Mouse (Mus musculus) midbrain, embryonic 13.5 days (tissue): ENCODE data around the gene Ube2j2. TPM values are rescaled to one million over a fixed set of nuclear protein-coding genes. Genes with fewer than 3 reads are reported as not detected.

Experiments used
- ATAC-seq: fragments of 200-750 bp; cut with Nextera tagmentation; 2 replicates; pipeline ENCODE4 v1.8.0; 2017; ENCODE audit warnings: mild to moderate bottlenecking, moderate TSS enrichment, moderate library complexity
- H3K27ac ChIP-seq: fragments of 300-500 bp; sonication (generic); 2 replicates; pipeline ENCODE4 v1.5.1; 2015; ENCODE audit warnings: inconsistent platforms, mild to moderate bottlenecking, moderate library complexity
- H3K27me3 ChIP-seq: fragments of 300-500 bp; sonication (generic); 2 replicates; pipeline ENCODE4 v1.6.1; 2015; ENCODE audit warnings: mild to moderate bottlenecking, inconsistent platforms
- H3K36me3 ChIP-seq: fragments of 300-500 bp; sonication (generic); 2 replicates; pipeline ENCODE4 v1.6.1; 2015; ENCODE audit warnings: mild to moderate bottlenecking, inconsistent platforms
- H3K4me1 ChIP-seq: fragments of 300-500 bp; sonication (generic); replicated peaks from 2 replicates; pipeline ENCODE4 v1.6.1; 2015; ENCODE audit warnings: inconsistent platforms
- H3K4me2 ChIP-seq: fragments of 300-500 bp; sonication (generic); replicated peaks from 2 replicates; pipeline ENCODE4 v1.6.1; 2015; ENCODE audit warnings: moderate library complexity, mild to moderate bottlenecking, inconsistent platforms
- H3K4me3 ChIP-seq: fragments of 300-500 bp; sonication (generic); replicated peaks from 2 replicates; pipeline ENCODE4 v1.5.1; 2015; ENCODE audit warnings: mild to moderate bottlenecking, inconsistent platforms
- H3K9ac ChIP-seq: fragments of 300-500 bp; sonication (generic); replicated peaks from 2 replicates; pipeline ENCODE4 v1.6.1; 2015; ENCODE audit warnings: mild to moderate bottlenecking, inconsistent platforms
- H3K9me3 ChIP-seq: fragments of 300-500 bp; sonication (generic); 2 replicates; pipeline ENCODE4 v1.6.1; 2016; ENCODE audit warnings: mild to moderate bottlenecking, inconsistent platforms
- WGBS: fragments of 180-500 bp; shearing (Covaris S2); methylation state at CpG from one replicate; pipeline ENCODE4 v1.1.7; 2015; 5-methylcytosine and 5-hydroxymethylcytosine counted together
- polyA plus RNA-seq: library from polyadenylated mRNA; unstranded; fragments of >200 nt; fragmentation: Nextera tagmentation; extraction: Ambion mirVana; gene quantifications from 2 replicates; pipeline ENCODE4 v1.2.1, GENCODE M21; 2015

Gene Ube2j2
- 128 and 135 TPM in 2 replicates for polyA plus RNA-seq

DNA sequence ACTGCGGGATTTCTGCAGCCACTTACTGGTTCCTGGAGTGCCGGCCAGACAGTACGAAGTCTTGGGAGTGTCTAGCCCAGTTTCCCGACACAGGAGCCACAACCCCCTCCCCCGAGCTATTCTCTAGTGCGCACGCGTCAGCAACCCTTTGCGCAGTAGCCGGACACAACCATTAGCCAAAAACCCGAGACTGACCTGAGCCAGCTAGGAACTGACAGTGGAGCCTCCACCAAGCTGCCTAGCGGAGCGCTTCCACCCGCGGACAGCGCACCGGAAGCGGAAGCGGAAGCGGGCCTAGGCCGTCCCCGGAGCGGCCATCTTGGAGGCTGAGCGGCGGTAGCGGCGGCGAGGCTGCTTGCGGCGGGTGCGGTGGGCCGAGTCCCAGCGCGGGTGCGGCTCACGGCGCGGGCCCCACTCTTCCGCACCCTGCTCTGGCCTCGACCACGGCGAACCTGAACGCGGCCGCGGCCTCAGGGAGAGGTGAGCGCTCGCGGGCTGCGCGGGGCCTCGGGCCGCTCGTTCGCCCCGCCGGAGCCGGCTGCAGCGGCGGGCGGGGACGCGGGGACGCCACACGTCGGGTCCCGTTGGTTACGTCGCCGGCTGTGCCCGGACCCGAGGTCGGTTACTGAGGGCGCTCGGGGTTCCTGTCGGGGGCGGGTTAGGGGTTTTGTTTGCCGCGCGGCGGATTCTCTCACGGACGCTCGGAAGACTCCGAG, at the start of gene Ube2j2:
Gene Ube2j2 (plus strand): TSS at position 298 of the 716 bp plus-strand sequence.
- ATAC-seq, result peak; percentile 99
- peak within 1 kb of the TSS; percentile 88 for H3K4me2 ChIP-seq
- H3K27ac ChIP-seq, result peak within 1 kb of the TSS; percentile 86
- peaks cover 22% of the 10 kb centered on the region for H3K36me3 ChIP-seq
- H3K9me3 ChIP-seq, result no peaks in the 10 kb centered on the region
- peaks cover 25% of the 10 kb centered on the region for H3K4me1 ChIP-seq
- under 1% methylated on average over 85 of the region's 85 CpGs for WGBS
- peak within 1 kb of the TSS; percentile 96 for H3K4me3 ChIP-seq
- peak within 1 kb of the TSS; percentile 94 for H3K9ac ChIP-seq
- peaks cover 10% of the 10 kb centered on the region; the same call in 1 of the 2 replicates for H3K27me3 ChIP-seq

DNA sequence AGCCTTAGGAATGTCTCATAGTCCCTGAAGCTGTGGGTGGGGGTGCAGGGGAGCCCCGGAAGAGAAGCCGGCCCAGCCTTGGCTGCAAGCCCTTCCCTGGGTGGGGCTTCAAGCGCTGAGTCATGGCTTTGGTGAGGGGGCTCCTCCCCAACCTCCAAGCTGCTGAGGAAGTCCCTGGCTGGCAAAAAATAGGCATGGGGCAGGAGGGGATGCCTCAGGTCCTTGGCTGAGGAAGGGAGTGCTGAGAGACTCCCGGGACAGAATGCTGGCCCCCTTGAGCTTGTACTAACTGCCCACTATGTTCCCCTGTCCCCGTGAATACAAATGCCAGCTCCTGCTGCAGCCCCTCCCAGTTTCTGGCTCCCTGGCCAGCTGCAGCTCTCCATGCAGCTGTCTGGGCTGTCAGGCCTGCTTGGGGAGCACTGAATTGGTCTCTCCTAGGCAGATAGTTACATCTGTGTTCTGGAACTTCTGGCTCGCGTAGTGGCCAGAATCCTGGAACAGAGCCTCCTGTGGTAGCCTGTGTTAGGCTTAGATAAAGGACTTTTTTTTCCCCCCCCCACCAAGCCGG, 49.2 kb upstream of the Ube2j2 start:
- ATAC-seq, result no peak
- WGBS, result 35% methylated on average over 8 of the region's 8 CpGs
- Histone ChIP-seq H3K9me3 (no peaks in the 10 kb centered on the region), H3K27me3 (no peaks in the 10 kb centered on the region), H3K4me2 (peak overlapping the region; percentile 99), H3K36me3 (peaks cover 37% of the 10 kb centered on the region), H3K27ac (no peak overlapping the region), H3K9ac (peak overlapping the region; percentile 98), H3K4me3 (peak overlapping the region; percentile 97), H3K4me1 (peaks cover 49% of the 10 kb centered on the region)

DNA sequence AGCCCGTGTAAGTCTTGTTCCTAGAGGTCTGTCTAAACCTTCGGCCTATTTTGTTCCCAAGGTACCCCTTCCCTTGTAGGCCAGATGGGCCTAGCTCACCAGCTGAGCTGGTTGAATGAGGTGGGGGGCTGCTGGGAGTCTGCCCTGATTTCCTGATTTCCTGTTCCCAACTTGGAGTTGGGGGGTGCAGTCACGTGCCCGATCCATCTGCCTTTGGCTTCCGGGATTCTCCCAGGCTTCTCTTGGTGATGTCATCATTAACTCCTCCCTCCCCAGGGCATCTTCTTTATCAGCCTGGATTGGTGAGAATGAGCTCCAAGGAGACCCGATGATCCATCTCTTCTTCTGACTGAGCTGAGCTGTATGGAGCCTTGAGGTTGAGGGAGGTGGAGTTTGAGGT, 48.4 kb upstream of the Ube2j2 start:
- ATAC-seq, result no peak
- Histone ChIP-seq H3K27ac (no peak overlapping the region), H3K9me3 (no peaks in the 10 kb centered on the region), H3K27me3 (no peaks in the 10 kb centered on the region), H3K4me1 (peaks cover 44% of the 10 kb centered on the region), H3K36me3 (peaks cover 37% of the 10 kb centered on the region), H3K4me3 (peak overlapping the region; percentile 97), H3K4me2 (peak overlapping the region; percentile 99), H3K9ac (peak overlapping the region; percentile 98)
- WGBS, result 34% methylated on average over 6 of the region's 6 CpGs

DNA sequence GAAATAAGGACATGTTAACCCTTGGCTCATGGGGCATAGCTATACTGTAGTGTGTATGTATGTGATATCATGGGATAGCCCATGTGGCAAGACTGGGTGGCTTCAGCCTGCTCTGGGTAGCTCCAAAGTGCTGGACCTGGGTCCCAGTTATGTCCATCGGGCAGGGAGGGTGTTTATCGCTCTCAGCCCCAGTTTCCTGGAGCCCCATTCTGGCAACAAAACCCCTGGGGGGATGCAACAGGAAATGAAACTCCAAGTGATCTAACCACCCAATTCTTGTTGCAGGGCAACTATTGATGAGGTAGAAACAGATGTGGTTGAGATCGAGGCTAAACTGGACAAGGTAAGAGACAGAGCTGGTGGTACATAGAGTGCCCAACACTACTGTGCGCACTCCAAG, 47.8 kb upstream of the Ube2j2 start:
- whole genome bisulfite sequencing, result 92% methylated on average over 4 of the region's 4 CpGs

DNA sequence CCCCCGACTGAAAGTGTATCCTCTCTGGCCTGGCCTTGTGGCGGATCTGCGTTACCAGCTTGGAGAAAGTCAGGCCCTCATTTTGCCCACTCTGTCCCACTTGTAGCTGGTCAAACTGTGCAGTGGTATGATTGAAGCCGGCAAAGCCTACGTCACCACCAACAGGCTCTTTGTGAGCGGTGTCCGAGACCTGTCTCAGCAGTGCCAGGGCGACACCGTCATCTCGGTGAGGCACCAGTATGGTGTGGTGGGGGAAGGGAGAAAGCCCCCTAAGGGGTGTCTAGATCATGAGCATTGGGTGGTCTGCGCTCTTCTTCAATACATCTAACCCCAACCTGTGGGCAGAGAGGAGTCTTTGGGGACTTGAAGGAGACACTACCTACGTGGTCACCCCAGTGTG, 47.2 kb upstream of the Ube2j2 start:
- Histone ChIP-seq H3K4me1 (peaks cover 35% of the 10 kb centered on the region), H3K27ac (no peak overlapping the region), H3K4me2 (no peak overlapping the region), H3K4me3 (no peak overlapping the region), H3K9ac (no peak overlapping the region), H3K36me3 (peaks cover 50% of the 10 kb centered on the region), H3K27me3 (no peaks in the 10 kb centered on the region), H3K9me3 (no peaks in the 10 kb centered on the region)
- ATAC-seq, result no peak
- WGBS, result 98% methylated on average over 12 of the region's 12 CpGs

More for the DNA sequence above, 47.8 kb upstream of the Ube2j2 start:
- peak overlapping the region; percentile 99 for H3K4me2 ChIP-seq
- H3K27me3 ChIP-seq, result no peaks in the 10 kb centered on the region
- H3K9ac ChIP-seq, result no peak overlapping the region
- H3K4me3 ChIP-seq, result no peak overlapping the region
- ATAC-seq, result no peak
- H3K4me1 ChIP-seq, result peaks cover 38% of the 10 kb centered on the region
- no peaks in the 10 kb centered on the region for H3K9me3 ChIP-seq
- H3K36me3 ChIP-seq, result peaks cover 43% of the 10 kb centered on the region
- H3K27ac ChIP-seq, result no peak overlapping the region

DNA sequence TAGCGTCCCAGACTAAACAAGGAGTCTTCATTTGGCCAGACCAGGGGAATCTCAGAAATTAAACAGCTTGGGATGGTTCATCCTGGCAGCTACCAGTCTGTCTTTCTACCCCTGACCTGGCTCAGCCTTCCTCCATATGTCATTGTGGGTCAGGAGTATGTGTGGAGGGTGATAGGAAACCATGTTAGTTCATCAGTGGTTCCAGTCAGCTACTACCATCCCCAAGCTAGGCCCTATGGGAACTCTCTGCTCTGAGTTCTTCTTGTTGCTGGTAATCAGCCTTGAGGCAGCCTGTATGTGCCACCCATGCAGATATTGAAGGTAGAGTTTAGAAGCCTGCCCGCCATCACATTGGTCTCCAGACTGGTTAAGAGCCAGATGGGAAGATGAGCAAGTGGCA, 45.3 kb upstream of the Ube2j2 start:
- peaks cover 28% of the 10 kb centered on the region for H3K4me1 ChIP-seq
- H3K36me3 ChIP-seq, result peaks cover 68% of the 10 kb centered on the region
- H3K27ac ChIP-seq, result no peak overlapping the region
- WGBS, result 96% methylated on average over 2 of the region's 2 CpGs
- no peak overlapping the region for H3K9ac ChIP-seq
- no peak for ATAC-seq
- no peak overlapping the region for H3K4me2 ChIP-seq
- no peak overlapping the region for H3K4me3 ChIP-seq
- H3K27me3 ChIP-seq, result no peaks in the 10 kb centered on the region
- H3K9me3 ChIP-seq, result no peaks in the 10 kb centered on the region

DNA sequence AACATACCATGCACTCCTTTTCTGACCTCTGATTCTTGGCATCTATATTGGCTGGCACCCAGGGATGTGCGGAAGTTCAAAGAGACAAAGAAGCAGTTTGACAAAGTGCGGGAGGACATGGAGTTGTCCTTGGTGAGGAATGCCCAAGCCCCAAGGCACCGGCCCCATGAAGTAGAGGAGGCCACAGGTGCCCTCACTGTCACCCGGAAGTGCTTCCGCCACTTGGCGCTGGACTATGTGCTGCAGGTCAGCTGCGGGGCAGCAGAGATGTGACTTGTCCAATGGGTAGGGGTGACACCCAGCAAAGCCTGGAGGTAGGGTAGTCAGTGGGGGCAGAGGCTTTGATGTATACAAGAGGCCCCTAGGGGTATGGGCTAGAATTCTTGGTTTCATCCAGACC, 44.3 kb upstream of the Ube2j2 start:
- Histone ChIP-seq H3K27me3 (no peaks in the 10 kb centered on the region), H3K9me3 (no peaks in the 10 kb centered on the region), H3K27ac (no peak overlapping the region), H3K4me2 (no peak overlapping the region), H3K4me3 (no peak overlapping the region), H3K9ac (no peak overlapping the region), H3K36me3 (peaks cover 79% of the 10 kb centered on the region), H3K4me1 (peaks cover 17% of the 10 kb centered on the region)
- WGBS, result 98% methylated on average over 7 of the region's 7 CpGs
- no peak for ATAC-seq

DNA sequence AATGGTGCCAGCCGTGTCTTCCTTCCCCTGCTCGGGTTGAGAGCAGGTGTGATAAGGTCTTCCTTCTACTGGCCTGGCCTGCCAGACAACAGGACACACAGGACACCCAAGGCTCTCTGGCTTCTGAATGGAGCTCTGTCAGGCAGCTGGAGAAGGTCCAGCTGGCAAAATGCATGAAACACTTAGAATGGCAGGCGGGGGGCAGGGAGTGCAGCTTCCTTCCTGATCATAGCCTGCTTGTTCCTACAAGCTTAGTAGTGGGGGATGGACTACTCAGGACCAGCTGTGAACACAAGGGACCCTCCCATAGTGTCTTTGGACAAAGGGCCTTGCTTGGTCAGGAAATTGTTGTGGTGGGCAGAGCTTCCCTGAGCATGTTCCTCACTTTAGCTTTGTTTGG, 42.4 kb upstream of the Ube2j2 start:
- 86% methylated on average over 3 of the region's 3 CpGs for WGBS
- no peak for ATAC-seq
- H3K27ac ChIP-seq, result no peak overlapping the region
- H3K4me1 ChIP-seq, result no peaks in the 10 kb centered on the region
- no peaks in the 10 kb centered on the region for H3K27me3 ChIP-seq
- H3K4me2 ChIP-seq, result no peak overlapping the region
- no peaks in the 10 kb centered on the region for H3K9me3 ChIP-seq
- peaks cover 94% of the 10 kb centered on the region for H3K36me3 ChIP-seq
- no peak overlapping the region for H3K4me3 ChIP-seq
- no peak overlapping the region for H3K9ac ChIP-seq

DNA sequence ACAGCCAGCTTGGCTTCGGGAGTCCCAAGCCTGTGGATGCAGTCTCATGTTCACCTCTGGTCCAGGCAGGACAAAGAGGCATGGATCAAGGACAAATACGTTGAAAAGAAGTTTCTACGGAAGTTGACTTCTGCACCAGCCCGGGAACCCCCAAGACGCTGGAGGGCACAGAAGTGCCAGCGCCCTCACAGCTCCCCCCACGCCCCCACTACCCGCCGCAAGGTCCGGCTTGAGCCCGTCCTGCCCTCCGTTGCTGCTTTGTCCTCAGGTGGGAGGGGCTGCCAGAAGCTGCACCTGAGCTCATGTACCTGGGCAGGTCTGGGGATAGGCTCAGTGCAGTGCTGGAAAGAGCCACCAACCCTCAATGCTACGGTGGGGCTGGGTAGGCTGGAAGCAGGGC, 40.4 kb upstream of the Ube2j2 start:
- Histone ChIP-seq H3K4me3 (no peak overlapping the region), H3K27me3 (no peaks in the 10 kb centered on the region), H3K36me3 (peaks cover 92% of the 10 kb centered on the region), H3K4me1 (no peaks in the 10 kb centered on the region), H3K9me3 (no peaks in the 10 kb centered on the region), H3K27ac (no peak overlapping the region), H3K9ac (no peak overlapping the region), H3K4me2 (no peak overlapping the region)
- 91% methylated on average over 13 of the region's 13 CpGs for WGBS
- no peak for ATAC-seq

DNA sequence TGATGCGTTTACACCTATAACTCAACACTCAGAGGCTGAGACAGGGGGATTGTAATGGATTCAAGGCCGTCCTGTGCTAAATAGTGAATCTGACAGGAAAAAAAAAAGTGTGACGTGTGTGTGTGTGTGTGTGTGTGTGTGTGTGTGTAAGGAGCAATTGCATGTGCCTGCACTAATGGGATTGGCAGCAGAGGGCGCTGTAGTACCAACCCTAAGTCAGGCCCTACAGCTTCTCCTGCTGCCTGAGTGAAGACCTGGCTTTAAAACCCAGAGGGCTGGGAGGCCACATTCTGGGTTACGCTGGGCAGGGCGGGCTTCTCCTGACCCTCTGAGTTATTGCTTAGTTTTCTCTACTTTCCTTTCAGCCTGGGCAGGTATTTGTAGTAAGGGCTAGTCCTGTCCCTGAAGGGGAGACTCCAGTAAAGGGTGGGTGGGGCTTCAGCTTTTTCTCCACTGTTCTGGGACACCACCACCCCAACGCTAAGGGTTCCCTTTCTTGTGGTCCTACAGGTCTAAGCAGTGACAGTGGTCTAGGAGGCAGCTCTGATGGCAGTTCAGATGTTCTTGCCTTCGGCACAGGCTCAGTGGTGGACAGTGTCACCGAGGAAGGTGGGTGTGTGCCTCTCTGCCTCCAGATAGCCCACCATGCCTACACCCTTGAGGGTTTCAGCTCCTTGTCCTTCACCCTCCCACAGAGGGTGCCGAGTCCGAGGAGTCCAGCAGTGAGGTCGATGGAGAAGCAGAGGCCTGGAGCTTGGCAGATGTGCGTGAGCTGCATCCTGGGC, 39.1 kb upstream of the Ube2j2 start:
- peaks cover 80% of the 10 kb centered on the region for H3K36me3 ChIP-seq
- H3K4me3 ChIP-seq, result no peak overlapping the region
- H3K4me2 ChIP-seq, result no peak overlapping the region
- H3K27ac ChIP-seq, result no peak overlapping the region
- H3K9ac ChIP-seq, result no peak overlapping the region; the same call in 1 of the 2 replicates
- 93% methylated on average over 13 of the region's 13 CpGs for WGBS
- ATAC-seq, result no peak
- no peaks in the 10 kb centered on the region for H3K4me1 ChIP-seq
- no peaks in the 10 kb centered on the region for H3K9me3 ChIP-seq
- no peaks in the 10 kb centered on the region for H3K27me3 ChIP-seq

DNA sequence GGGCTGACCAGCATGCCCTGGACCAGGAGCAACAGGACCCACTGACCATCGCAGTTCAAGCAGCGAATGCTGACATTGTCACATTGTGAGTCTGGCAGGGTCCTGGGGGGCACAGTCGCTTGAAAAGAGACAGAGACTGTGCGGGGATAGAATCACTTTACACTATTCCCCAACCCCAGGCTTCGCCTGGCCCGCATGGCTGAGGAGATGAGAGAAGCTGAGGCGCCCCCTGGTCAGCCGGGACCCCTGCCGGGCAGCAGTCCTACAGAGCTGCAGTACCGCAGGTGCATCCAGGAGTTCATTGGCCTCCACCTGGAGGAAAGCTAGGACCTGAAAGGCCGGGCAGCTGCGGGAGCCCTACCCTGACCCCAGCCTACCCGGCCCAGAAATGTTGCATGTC, 38.0 kb upstream of the Ube2j2 start:
- Histone ChIP-seq H3K27me3 (no peaks in the 10 kb centered on the region), H3K36me3 (peaks cover 68% of the 10 kb centered on the region), H3K9me3 (no peaks in the 10 kb centered on the region), H3K4me2 (no peak overlapping the region), H3K4me3 (no peak overlapping the region), H3K4me1 (no peaks in the 10 kb centered on the region), H3K27ac (no peak overlapping the region), H3K9ac (no peak overlapping the region)
- 84% methylated on average over 13 of the region's 13 CpGs for WGBS
- ATAC-seq, result no peak

DNA sequence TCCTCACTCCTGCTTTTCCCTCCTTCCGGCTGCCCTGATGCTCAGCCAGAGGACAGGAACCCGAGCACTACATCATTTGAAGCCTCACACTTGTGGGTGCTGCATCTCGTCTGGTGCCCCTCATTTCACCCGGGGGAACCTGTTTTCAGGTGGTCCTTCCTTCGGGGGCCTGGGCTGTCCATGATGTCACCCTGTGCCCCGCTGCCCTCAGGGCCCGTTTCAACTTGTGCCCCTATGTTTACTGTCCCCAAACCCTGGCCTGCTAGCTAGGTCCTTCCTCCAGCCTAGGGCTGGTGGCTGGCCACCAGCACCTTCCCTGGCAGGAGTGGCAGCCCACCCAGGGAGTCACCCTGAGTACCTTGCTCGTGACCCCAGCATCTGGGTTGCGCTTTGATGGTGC, 37.5 kb upstream of the Ube2j2 start:
- Histone ChIP-seq H3K4me3 (no peak overlapping the region), H3K4me1 (no peaks in the 10 kb centered on the region), H3K9ac (no peak overlapping the region), H3K36me3 (peaks cover 64% of the 10 kb centered on the region), H3K4me2 (no peak overlapping the region), H3K27ac (no peak overlapping the region), H3K9me3 (no peaks in the 10 kb centered on the region), H3K27me3 (no peaks in the 10 kb centered on the region)
- no peak for ATAC-seq
- WGBS, result 90% methylated on average over 9 of the region's 9 CpGs
